Mouse (Mus musculus) embryonic facial prominence, embryonic 15.5 days (tissue): ENCODE results near the gene Gjb4. TPM values are rescaled to one million over a fixed set of nuclear protein-coding genes. Genes with fewer than 3 reads are reported as not detected.
A peak's percentile ranks its signal among the peaks of the same experiment; 100 is the strongest.

ENCODE experiments used
- ATAC-seq: fragments of 200-750 bp; cut with Nextera tagmentation; 2 replicates; pipeline ENCODE4 v1.8.0; 2017; ENCODE audit warnings: low read depth, moderate TSS enrichment; ENCODE audit not compliant: insufficient number of reproducible peaks, low FRiP score, low TSS enrichment
- H3K27ac ChIP-seq: fragments of 300-500 bp; sonication (generic); replicated peaks from 2 replicates; pipeline ENCODE4 v1.5.1; 2015; ENCODE audit warnings: mild to moderate bottlenecking, inconsistent platforms
- H3K27me3 ChIP-seq: fragments of 300-500 bp; sonication (generic); 2 replicates; pipeline ENCODE4 v1.6.1; 2015; ENCODE audit warnings: inconsistent platforms
- H3K36me3 ChIP-seq: fragments of 300-500 bp; sonication (generic); 2 replicates; pipeline ENCODE4 v1.6.1; 2015; ENCODE audit warnings: mild to moderate bottlenecking, inconsistent platforms
- H3K4me1 ChIP-seq: fragments of 300-500 bp; sonication (generic); 2 replicates; pipeline ENCODE4 v1.6.1; 2015; ENCODE audit warnings: inconsistent platforms
- H3K4me2 ChIP-seq: fragments of 300-500 bp; sonication (generic); replicated peaks from 2 replicates; pipeline ENCODE4 v1.6.1; 2015; ENCODE audit warnings: mild to moderate bottlenecking, inconsistent platforms
- H3K4me3 ChIP-seq: fragments of 300-500 bp; sonication (generic); replicated peaks from 2 replicates; pipeline ENCODE4 v1.5.1; 2015; ENCODE audit warnings: mild to moderate bottlenecking, inconsistent platforms
- H3K9ac ChIP-seq: fragments of 300-500 bp; sonication (generic); 2 replicates; pipeline ENCODE4 v1.6.1; 2015; ENCODE audit warnings: inconsistent platforms
- H3K9me3 ChIP-seq: fragments of 300-500 bp; sonication (generic); replicated peaks from 2 replicates; pipeline ENCODE4 v1.6.1; 2016; ENCODE audit warnings: inconsistent platforms
- WGBS: fragments of 180-500 bp; shearing (Covaris S2); methylation state at CpG from one replicate; pipeline ENCODE4 v1.1.7; 2015; 5-methylcytosine and 5-hydroxymethylcytosine counted together
- polyA plus RNA-seq: library from polyadenylated mRNA; unstranded; fragments of >200 nt; fragmentation: Nextera tagmentation; extraction: Ambion mirVana; gene quantifications from 2 replicates; pipeline ENCODE4 v1.2.1, GENCODE M21; 2015

Gjb4 gene
- polyA plus RNA-seq = 4.4 and 5.3 TPM in 2 replicates

- Histone ChIP-seq H3K27me3 (no peaks in the 10 kb centered on the region; the same call in 1 of the 2 replicates), H3K4me1 (peaks cover 12% of the 10 kb centered on the region), H3K9me3 (no peaks in the 10 kb centered on the region), H3K9ac (no peak within 1 kb of the TSS), H3K36me3 (no peaks in the 10 kb centered on the region), H3K4me3 (no peak within 1 kb of the TSS), H3K4me2 (no peak within 1 kb of the TSS), H3K27ac (no peak within 1 kb of the TSS)
- ATAC-seq = no peak
- 23% methylated on average over 8 of the region's 8 CpGs for WGBS
Measured at GRCm38 (mm10) chr4:127353951-127354438, at the start of gene Gjb4. Gene Gjb4 (minus strand): TSS chr4:127354081.

GRCm38 (mm10) chr4:127402614-127403013 is 48.7 kb upstream of the Gjb4 start:
- no peak overlapping the region for H3K4me2 ChIP-seq
- no peaks in the 10 kb centered on the region for H3K36me3 ChIP-seq
- H3K4me3 ChIP-seq = no peak overlapping the region
- ATAC-seq = no peak
- 60% methylated on average over 3 of the region's 3 CpGs for WGBS
- H3K27me3 ChIP-seq = no peaks in the 10 kb centered on the region
- H3K27ac ChIP-seq = no peak overlapping the region
- H3K4me1 ChIP-seq = no peaks in the 10 kb centered on the region
- no peak overlapping the region for H3K9ac ChIP-seq
- no peaks in the 10 kb centered on the region for H3K9me3 ChIP-seq

GRCm38 (mm10) chr4:127402166-127402565 is 48.3 kb upstream of the Gjb4 start:
- no peak overlapping the region for H3K9ac ChIP-seq
- WGBS = 84% methylated on average over 4 of the region's 4 CpGs
- H3K27me3 ChIP-seq = no peaks in the 10 kb centered on the region
- ATAC-seq = no peak
- no peaks in the 10 kb centered on the region for H3K4me1 ChIP-seq
- H3K36me3 ChIP-seq = no peaks in the 10 kb centered on the region
- H3K27ac ChIP-seq = no peak overlapping the region
- no peak overlapping the region for H3K4me2 ChIP-seq
- no peak overlapping the region for H3K4me3 ChIP-seq
- no peaks in the 10 kb centered on the region for H3K9me3 ChIP-seq

GRCm38 (mm10) chr4:127400165-127401145 is 46.6 kb upstream of the Gjb4 start:
- 60% methylated on average over 11 of the region's 11 CpGs for WGBS
- ATAC-seq = peak; percentile 29; the same call in 1 of the 2 replicates
- Histone ChIP-seq H3K4me3 (no peak overlapping the region), H3K36me3 (no peaks in the 10 kb centered on the region), H3K9ac (no peak overlapping the region), H3K27ac (no peak overlapping the region), H3K9me3 (no peaks in the 10 kb centered on the region), H3K4me2 (no peak overlapping the region), H3K4me1 (no peaks in the 10 kb centered on the region), H3K27me3 (no peaks in the 10 kb centered on the region)

- Histone ChIP-seq H3K9me3 (no peaks in the 10 kb centered on the region), H3K4me3 (no peak overlapping the region), H3K36me3 (no peaks in the 10 kb centered on the region), H3K4me2 (no peak overlapping the region), H3K27me3 (no peaks in the 10 kb centered on the region), H3K27ac (no peak overlapping the region), H3K4me1 (no peaks in the 10 kb centered on the region), H3K9ac (no peak overlapping the region)
- 74% methylated on average over 4 of the region's 4 CpGs for WGBS
- no peak for ATAC-seq
Measured at GRCm38 (mm10) chr4:127395591-127395990, 41.7 kb upstream of the Gjb4 start.

- 55% methylated on average over 13 of the region's 13 CpGs for WGBS
- no peak for ATAC-seq
- H3K4me3 ChIP-seq = no peak overlapping the region
- H3K4me2 ChIP-seq = no peak overlapping the region
- no peaks in the 10 kb centered on the region for H3K9me3 ChIP-seq
- no peaks in the 10 kb centered on the region for H3K4me1 ChIP-seq
- H3K9ac ChIP-seq = no peak overlapping the region
- no peak overlapping the region for H3K27ac ChIP-seq
- H3K36me3 ChIP-seq = no peaks in the 10 kb centered on the region
- H3K27me3 ChIP-seq = no peaks in the 10 kb centered on the region
Measured at GRCm38 (mm10) chr4:127389645-127390044, 35.8 kb upstream of the Gjb4 start.

- 22% methylated on average over 4 of the region's 4 CpGs for WGBS
- H3K27me3 ChIP-seq = no peaks in the 10 kb centered on the region
- no peak overlapping the region for H3K27ac ChIP-seq
- no peak overlapping the region for H3K4me2 ChIP-seq
- no peak overlapping the region for H3K4me3 ChIP-seq
- no peak for ATAC-seq
- no peaks in the 10 kb centered on the region for H3K4me1 ChIP-seq
- H3K9me3 ChIP-seq = no peaks in the 10 kb centered on the region
- H3K9ac ChIP-seq = no peak overlapping the region
- H3K36me3 ChIP-seq = no peaks in the 10 kb centered on the region
Measured at GRCm38 (mm10) chr4:127377344-127377743, 23.5 kb upstream of the Gjb4 start.

GRCm38 (mm10) chr4:127375541-127376177 is 21.8 kb upstream of the Gjb4 start:
- Histone ChIP-seq H3K4me1 (no peaks in the 10 kb centered on the region), H3K4me3 (no peak overlapping the region), H3K9ac (no peak overlapping the region), H3K4me2 (no peak overlapping the region), H3K27me3 (no peaks in the 10 kb centered on the region), H3K36me3 (no peaks in the 10 kb centered on the region), H3K9me3 (no peaks in the 10 kb centered on the region), H3K27ac (no peak overlapping the region)
- ATAC-seq = 0 out of 2 replicates have a peak, but pooled peaks have one; percentile 39
- WGBS = 81% methylated on average over 17 of the region's 17 CpGs

- Histone ChIP-seq H3K4me3 (no peak overlapping the region), H3K4me2 (no peak overlapping the region), H3K27me3 (no peaks in the 10 kb centered on the region), H3K36me3 (no peaks in the 10 kb centered on the region), H3K4me1 (no peaks in the 10 kb centered on the region), H3K27ac (no peak overlapping the region), H3K9me3 (no peaks in the 10 kb centered on the region), H3K9ac (no peak overlapping the region)
- no peak for ATAC-seq
- WGBS = 81% methylated on average over 4 of the region's 4 CpGs
Measured at GRCm38 (mm10) chr4:127374645-127375044, 20.8 kb upstream of the Gjb4 start.

GRCm38 (mm10) chr4:127373491-127373890 is 19.6 kb upstream of the Gjb4 start:
- H3K9ac ChIP-seq = no peak overlapping the region
- no peaks in the 10 kb centered on the region for H3K36me3 ChIP-seq
- H3K4me1 ChIP-seq = 0 out of 2 replicates have a peak, but pooled peaks cover 6% of the 10 kb centered on the region
- H3K9me3 ChIP-seq = no peaks in the 10 kb centered on the region
- H3K27ac ChIP-seq = no peak overlapping the region
- H3K4me3 ChIP-seq = no peak overlapping the region
- H3K27me3 ChIP-seq = peaks cover 8% of the 10 kb centered on the region; the same call in 1 of the 2 replicates
- no peak for ATAC-seq
- no peak overlapping the region for H3K4me2 ChIP-seq
- 67% methylated on average over 8 of the region's 8 CpGs for WGBS

- peaks cover 8% of the 10 kb centered on the region; the same call in 1 of the 2 replicates for H3K27me3 ChIP-seq
- 69% methylated on average over 5 of the region's 5 CpGs for WGBS
- no peak overlapping the region for H3K9ac ChIP-seq
- H3K27ac ChIP-seq = no peak overlapping the region
- no peaks in the 10 kb centered on the region for H3K9me3 ChIP-seq
- H3K36me3 ChIP-seq = no peaks in the 10 kb centered on the region
- H3K4me1 ChIP-seq = 0 out of 2 replicates have a peak, but pooled peaks cover 7% of the 10 kb centered on the region
- H3K4me3 ChIP-seq = no peak overlapping the region
- no peak overlapping the region for H3K4me2 ChIP-seq
- ATAC-seq = no peak
Measured at GRCm38 (mm10) chr4:127371546-127371945, 17.7 kb upstream of the Gjb4 start.
